Mouse (Mus musculus): ENCODE results near the gene Pamr1. TPM values are rescaled to one million over a fixed set of nuclear protein-coding genes. Genes with fewer than 3 reads are reported as not detected.

Gene Pamr1
- polyA plus RNA-seq, 1 experiment from 2014 or later: 2.9 TPM

DNA sequence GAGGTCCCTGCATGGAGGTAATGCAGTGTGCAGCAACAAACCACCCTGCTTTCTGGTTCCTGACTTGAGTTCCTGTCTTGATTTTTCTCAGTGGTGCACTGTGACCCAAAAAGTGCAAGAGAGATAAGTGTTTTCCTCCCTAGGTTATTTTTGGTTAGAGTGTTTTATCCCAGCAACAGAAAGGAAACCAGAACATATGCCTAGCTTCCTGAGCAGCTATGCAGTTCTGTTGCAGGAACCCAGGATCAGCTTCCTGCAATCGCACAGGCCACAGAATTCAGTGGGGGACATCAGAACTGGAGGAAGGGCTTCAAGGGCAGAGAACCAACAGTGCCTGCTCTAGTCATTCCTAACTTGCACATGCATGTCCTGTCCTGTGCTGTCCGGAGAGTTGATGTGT is 66.8 kb downstream of the Pamr1 start:
- Histone ChIP-seq H3K4me1 (replicated peaks) (no peaks in the 10 kb centered on the region), H3K4me3 (replicated peaks) (no peak overlapping the region), H3K4me2 (replicated peaks) (no peak overlapping the region), H3K27me3 (no peaks in the 10 kb centered on the region), H3K9ac (replicated peaks) (no peak overlapping the region), H3K36me3 (no peaks in the 10 kb centered on the region), H3K9me3 (no peaks in the 10 kb centered on the region), H3K27ac (no peak overlapping the region)
- ATAC-seq: no peak
- 83% methylated on average over 2 of the region's 2 CpGs for WGBS

DNA sequence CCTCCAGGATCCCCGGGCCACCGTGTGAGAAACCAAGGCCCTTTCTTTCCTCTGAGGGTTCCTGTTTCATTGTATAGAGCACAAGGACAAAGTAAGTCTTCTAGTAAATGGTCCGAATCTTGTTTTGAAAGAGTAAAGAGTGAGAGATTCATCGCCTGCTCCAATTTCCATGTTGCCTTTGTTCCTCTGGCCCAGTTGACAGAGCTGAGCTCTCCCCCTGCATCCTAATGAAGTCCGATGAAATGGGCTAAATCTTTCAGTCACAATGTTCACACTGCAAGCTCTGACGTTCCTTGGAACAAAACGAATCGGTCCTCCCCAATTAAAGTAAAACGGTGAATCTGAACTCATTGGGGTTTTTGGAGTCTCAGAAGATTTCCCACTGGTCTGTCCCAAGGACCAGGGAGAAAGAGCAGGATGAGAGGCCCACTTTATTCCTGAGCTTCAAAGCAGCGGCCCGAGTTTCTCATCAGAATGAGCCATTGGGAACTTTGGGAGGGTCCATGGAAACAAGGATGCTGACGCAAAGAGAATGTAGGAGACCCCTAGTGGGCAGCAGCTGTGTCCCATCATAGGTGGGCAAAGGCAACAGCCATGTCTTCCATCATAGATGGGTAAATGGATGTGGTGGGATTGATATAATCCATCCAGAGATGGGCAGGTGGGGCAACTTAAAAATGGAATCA is 71.1 kb downstream of the Pamr1 start:
- no peaks in the 10 kb centered on the region for H3K4me1 ChIP-seq (replicated peaks)
- ATAC-seq: no peak
- H3K4me2 ChIP-seq (replicated peaks): no peak overlapping the region
- H3K27me3 ChIP-seq: no peaks in the 10 kb centered on the region
- H3K9me3 ChIP-seq: no peaks in the 10 kb centered on the region
- no peak overlapping the region for H3K9ac ChIP-seq (replicated peaks)
- H3K4me3 ChIP-seq (replicated peaks): no peak overlapping the region
- no peaks in the 10 kb centered on the region for H3K36me3 ChIP-seq
- 47% methylated on average over 12 of the region's 12 CpGs for WGBS
- H3K27ac ChIP-seq: no peak overlapping the region

DNA sequence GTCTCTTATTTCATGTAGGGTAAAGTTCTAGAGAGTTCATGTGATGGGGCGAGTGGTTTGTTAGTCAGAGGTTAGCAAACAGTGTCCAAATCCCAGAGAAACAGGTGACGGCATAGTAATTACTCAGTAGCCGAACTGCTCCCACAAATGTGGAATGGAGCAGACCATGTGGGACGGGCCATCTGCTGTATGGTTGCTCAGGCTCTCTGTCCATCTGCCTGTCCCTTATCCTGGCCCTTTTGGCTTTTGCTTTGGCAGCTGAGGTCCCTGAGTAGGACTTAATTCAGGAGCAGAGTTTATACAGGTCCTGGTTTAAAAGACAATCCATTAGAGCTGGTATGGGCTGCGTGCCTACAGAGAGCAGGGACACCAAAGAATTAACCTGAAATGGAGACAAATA is 72.4 kb downstream of the Pamr1 start:
- H3K36me3 ChIP-seq: no peaks in the 10 kb centered on the region
- H3K4me1 ChIP-seq (replicated peaks): no peaks in the 10 kb centered on the region
- no peak overlapping the region for H3K27ac ChIP-seq
- ATAC-seq: no peak
- H3K4me3 ChIP-seq (replicated peaks): no peak overlapping the region
- H3K9ac ChIP-seq (replicated peaks): no peak overlapping the region
- H3K27me3 ChIP-seq: no peaks in the 10 kb centered on the region
- 88% methylated on average over 5 of the region's 5 CpGs for WGBS
- no peak overlapping the region for H3K4me2 ChIP-seq (replicated peaks)
- no peaks in the 10 kb centered on the region for H3K9me3 ChIP-seq

DNA sequence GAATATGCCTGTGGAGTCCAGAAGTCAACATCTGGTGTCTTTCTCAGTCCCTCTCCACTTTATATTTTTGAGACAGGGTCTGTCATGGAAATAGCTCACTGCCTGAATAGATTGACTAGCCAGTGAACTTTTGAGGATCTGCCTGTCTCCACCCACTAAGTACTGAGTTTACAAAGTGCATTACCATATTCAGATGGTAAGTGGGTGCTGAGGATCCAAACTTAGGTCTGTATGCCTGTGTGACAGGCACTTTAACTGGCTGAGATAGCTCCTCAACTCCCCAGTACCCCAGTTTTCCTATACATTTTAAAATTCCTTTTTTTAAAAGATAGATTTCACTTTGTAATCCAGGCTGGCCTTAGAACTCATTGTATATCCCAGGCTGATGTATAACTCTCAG is 73.1 kb downstream of the Pamr1 start:
- no peak for ATAC-seq
- no peak overlapping the region for H3K4me3 ChIP-seq (replicated peaks)
- no peaks in the 10 kb centered on the region for H3K9me3 ChIP-seq
- no peaks in the 10 kb centered on the region for H3K27me3 ChIP-seq
- H3K9ac ChIP-seq (replicated peaks): no peak overlapping the region
- H3K36me3 ChIP-seq: no peaks in the 10 kb centered on the region
- H3K4me1 ChIP-seq (replicated peaks): no peaks in the 10 kb centered on the region
- no peak overlapping the region for H3K4me2 ChIP-seq (replicated peaks)
- H3K27ac ChIP-seq: no peak overlapping the region

DNA sequence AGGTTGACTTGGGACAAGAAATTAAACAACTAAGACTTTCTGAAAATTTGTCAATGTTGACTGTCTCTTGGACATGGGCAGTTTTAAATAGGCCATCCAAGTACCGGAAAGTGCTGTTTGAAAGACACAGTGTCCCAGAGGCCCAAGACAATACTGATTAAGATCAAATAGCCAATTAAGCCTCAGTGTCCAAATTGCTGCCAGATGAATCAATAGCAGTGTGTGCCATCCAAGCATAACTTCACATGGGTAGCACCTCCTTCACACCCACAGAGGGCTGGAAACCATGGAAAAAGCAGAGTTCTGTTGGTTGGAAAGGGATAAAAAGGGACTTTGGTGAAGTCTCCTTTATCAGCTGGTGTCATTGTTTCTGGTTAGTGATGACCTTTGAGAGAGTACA is 74.7 kb downstream of the Pamr1 start:
- WGBS: 84% methylated on average over 1 of the region's 1 CpGs
- no peaks in the 10 kb centered on the region for H3K27me3 ChIP-seq
- H3K36me3 ChIP-seq: no peaks in the 10 kb centered on the region
- no peak overlapping the region for H3K9ac ChIP-seq (replicated peaks)
- no peaks in the 10 kb centered on the region for H3K9me3 ChIP-seq
- H3K4me3 ChIP-seq (replicated peaks): no peak overlapping the region
- no peak overlapping the region for H3K27ac ChIP-seq
- H3K4me1 ChIP-seq (replicated peaks): no peaks in the 10 kb centered on the region
- ATAC-seq: no peak
- H3K4me2 ChIP-seq (replicated peaks): no peak overlapping the region

DNA sequence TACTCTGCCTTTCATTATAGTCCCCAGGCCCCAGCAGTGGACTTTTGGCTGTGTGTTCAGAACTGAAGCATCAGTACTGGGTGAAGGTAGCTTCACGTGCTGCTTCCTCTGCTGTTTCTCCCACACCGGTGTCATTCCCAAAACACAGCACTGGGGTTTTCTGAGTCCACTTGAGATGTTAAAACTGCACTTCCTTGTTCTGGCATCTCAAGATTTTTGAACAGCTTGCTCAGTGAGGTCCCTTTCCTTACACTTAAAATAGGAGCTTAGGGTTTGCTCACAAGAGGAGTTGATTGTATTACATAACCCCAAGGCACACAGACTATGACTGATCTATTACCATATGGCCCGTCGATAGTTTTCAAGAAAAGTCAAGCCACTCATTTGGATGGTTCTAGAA is 82.5 kb downstream of the Pamr1 start:
- WGBS: 93% methylated on average over 4 of the region's 4 CpGs
- Histone ChIP-seq H3K36me3 (no peaks in the 10 kb centered on the region), H3K4me3 (replicated peaks) (no peak overlapping the region), H3K27me3 (no peaks in the 10 kb centered on the region), H3K4me1 (replicated peaks) (no peaks in the 10 kb centered on the region), H3K9me3 (no peaks in the 10 kb centered on the region), H3K4me2 (replicated peaks) (no peak overlapping the region), H3K9ac (replicated peaks) (no peak overlapping the region), H3K27ac (no peak overlapping the region)
- no peak for ATAC-seq

DNA sequence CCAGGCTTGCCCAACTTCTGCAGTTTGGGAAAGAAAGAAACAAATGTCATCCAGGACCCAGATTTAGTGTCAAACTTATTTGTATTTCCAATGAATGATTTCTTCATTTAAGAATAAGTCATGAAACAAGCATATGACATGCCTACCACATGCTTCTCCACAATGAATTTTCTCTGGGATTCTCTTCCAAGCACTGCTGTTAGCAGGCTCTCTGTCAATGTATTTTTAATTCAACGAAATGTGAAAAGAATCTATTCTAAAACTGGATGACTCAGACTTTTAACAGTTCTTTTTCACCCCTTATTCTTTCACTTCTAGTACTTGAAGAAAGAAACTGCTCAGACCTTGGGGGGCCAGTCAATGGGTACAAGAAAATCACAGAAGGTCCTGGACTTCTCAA is 84.2 kb downstream of the Pamr1 start:
- WGBS: 88% methylated on average over 1 of the region's 1 CpGs
- H3K27ac ChIP-seq: no peak overlapping the region

DNA sequence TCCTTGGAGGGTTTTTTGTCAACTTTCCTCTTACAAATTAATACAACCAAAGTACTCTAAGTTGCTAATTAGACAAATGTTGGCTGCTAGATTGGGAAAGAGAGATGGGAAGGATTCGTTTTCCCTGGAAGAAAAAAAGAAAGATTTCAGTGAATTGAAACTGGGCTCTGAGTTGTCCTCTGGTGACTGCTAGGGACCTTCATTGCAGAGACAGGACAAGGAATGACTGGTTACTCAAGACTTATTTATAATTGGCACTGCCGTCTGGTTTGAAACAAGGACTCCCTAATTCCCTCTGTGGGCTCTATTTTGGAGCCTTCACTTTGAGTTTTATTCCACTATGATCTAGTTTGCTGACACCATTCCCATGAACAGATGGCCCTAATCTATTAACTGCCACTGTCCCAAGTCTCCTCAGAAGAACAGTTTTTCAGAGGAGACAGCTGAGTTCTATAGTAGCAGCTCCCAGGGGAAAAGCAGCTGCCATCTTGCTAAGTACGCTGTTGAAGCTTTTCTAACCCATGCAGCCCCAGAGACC is 85.8 kb downstream of the Pamr1 start:
- H3K9ac ChIP-seq (replicated peaks): no peak overlapping the region
- H3K4me2 ChIP-seq (replicated peaks): no peak overlapping the region
- WGBS: 67% methylated on average over 3 of the region's 3 CpGs
- H3K9me3 ChIP-seq: no peaks in the 10 kb centered on the region
- H3K27me3 ChIP-seq: no peaks in the 10 kb centered on the region
- peaks cover 9% of the 10 kb centered on the region for H3K4me1 ChIP-seq (replicated peaks)
- no peaks in the 10 kb centered on the region for H3K36me3 ChIP-seq
- no peak overlapping the region for H3K4me3 ChIP-seq (replicated peaks)
- H3K27ac ChIP-seq: no peak overlapping the region
- ATAC-seq: no peak

More for the DNA sequence above, 84.2 kb downstream of the Pamr1 start:
- Histone ChIP-seq H3K9me3 (no peaks in the 10 kb centered on the region), H3K36me3 (no peaks in the 10 kb centered on the region), H3K4me3 (replicated peaks) (no peak overlapping the region), H3K9ac (replicated peaks) (no peak overlapping the region), H3K4me2 (replicated peaks) (no peak overlapping the region), H3K4me1 (replicated peaks) (peaks cover 6% of the 10 kb centered on the region), H3K27me3 (no peaks in the 10 kb centered on the region)
- ATAC-seq: no peak

DNA sequence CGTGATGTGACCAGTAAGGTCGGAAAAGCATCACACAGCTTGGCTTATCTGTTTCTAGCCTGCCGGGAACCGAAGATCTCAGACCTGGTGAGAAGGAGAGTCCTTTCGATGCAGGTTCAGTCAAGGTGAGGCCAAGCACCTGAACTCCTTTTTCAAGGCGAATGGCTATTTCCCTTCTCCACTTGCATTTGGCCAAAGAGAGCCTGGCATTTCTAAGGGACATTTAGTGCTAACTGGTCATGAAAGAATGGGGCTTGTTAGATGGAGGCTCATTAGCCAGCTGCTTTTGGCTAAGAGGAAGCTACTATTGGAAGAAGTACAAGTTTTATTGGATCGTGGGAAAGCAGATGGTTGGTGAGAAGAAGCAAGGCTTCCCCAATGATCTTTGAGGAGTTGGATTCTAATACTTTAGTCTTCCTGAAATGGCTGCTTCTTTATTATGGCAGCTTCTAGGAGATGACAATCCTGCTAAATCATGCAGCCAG is 86.3 kb downstream of the Pamr1 start:
- Histone ChIP-seq H3K4me3 (replicated peaks) (no peak overlapping the region), H3K27ac (no peak overlapping the region), H3K4me2 (replicated peaks) (no peak overlapping the region), H3K36me3 (no peaks in the 10 kb centered on the region), H3K9ac (replicated peaks) (no peak overlapping the region), H3K27me3 (no peaks in the 10 kb centered on the region), H3K4me1 (replicated peaks) (peaks cover 9% of the 10 kb centered on the region), H3K9me3 (no peaks in the 10 kb centered on the region)
- 96% methylated on average over 7 of the region's 7 CpGs for WGBS
- no peak for ATAC-seq

DNA sequence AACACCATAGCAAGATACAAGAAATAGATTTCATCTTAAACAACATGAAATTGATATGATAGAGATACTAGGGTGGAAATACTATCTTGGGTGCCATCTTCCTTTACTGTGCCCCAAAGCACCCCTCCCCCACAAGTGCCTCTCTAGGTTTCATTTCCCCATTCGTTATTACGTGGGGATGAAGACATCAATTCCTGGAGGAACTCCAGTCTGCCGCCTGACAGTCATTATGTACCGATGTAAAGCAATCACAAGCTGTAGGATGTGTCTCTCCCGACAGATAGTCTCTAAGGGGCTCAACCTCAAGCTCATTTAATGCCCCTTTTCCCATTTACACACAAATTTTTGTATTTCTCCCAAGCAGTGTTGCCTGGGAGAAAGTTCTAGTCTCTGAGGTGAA is 88.3 kb downstream of the Pamr1 start:
- Histone ChIP-seq H3K27me3 (no peaks in the 10 kb centered on the region), H3K4me1 (replicated peaks) (peaks cover 9% of the 10 kb centered on the region), H3K4me2 (replicated peaks) (no peak overlapping the region), H3K9me3 (no peaks in the 10 kb centered on the region), H3K4me3 (replicated peaks) (no peak overlapping the region), H3K27ac (no peak overlapping the region), H3K36me3 (no peaks in the 10 kb centered on the region), H3K9ac (replicated peaks) (no peak overlapping the region)
- ATAC-seq: no peak
- 37% methylated on average over 5 of the region's 5 CpGs for WGBS

DNA sequence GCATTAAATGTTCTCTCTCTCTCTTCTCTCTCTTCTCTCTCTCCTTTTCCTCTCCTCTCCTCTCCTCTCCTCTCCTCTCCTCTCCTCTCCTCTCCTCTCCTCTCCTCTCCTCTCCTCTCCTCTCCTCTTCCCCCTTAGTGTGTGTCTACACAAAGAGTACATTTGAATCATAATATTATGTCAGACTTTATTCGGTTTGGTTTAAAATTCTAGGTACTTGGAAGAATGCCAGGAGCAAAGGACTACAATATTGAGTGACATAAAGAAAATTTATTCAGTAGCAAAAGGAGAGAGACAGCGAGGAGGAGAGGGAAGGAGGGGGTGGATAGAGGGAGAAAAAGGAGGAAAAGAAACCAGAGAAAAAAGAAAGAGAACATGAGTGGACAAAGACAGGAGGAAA is 88.9 kb downstream of the Pamr1 start:
- Histone ChIP-seq H3K4me2 (replicated peaks) (no peak overlapping the region), H3K4me1 (replicated peaks) (peaks cover 9% of the 10 kb centered on the region), H3K9ac (replicated peaks) (no peak overlapping the region), H3K27me3 (no peaks in the 10 kb centered on the region), H3K4me3 (replicated peaks) (no peak overlapping the region), H3K9me3 (no peaks in the 10 kb centered on the region), H3K36me3 (no peaks in the 10 kb centered on the region), H3K27ac (no peak overlapping the region)
- ATAC-seq: no peak
- 46% methylated on average over 2 of the region's 2 CpGs for WGBS

DNA sequence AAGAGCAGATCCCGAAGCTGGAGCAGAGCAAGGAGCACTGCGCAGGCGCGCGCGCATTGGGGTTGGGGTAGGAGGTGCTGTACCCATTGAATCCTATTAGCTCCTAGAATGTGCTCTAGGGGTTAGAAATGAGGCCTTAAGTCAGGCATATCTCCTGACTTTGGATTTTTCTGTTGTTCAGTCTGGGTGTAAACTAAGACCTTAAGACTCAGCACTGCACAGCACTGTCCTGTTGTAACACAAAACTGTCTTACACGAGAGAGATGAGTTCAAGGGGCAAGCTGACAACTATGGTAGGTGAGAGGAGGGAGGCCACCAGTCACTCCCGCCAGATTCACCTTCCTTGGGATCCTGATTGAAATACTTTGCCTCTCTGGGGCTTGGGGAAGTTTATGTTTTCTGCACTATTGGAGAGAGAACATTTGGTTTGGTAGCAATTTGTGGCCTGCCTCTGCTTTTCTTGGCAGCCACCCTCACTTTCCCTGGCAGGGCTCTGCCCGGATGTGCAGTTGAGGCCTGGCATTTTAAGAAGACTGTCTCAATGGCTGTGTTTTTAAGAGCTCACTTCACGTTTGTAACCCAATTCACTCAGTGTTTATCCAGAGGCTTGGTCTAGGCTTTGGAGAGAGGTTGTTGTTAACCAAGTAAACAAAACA is 99.2 kb downstream of the Pamr1 start:
- no peaks in the 10 kb centered on the region for H3K4me1 ChIP-seq (replicated peaks)
- ATAC-seq: no peak
- H3K27ac ChIP-seq: no peak overlapping the region
- H3K9ac ChIP-seq (replicated peaks): no peak overlapping the region
- 84% methylated on average over 10 of the region's 10 CpGs for WGBS
- H3K27me3 ChIP-seq: no peaks in the 10 kb centered on the region
- no peaks in the 10 kb centered on the region for H3K9me3 ChIP-seq
- no peak overlapping the region for H3K4me3 ChIP-seq (replicated peaks)
- no peak overlapping the region for H3K4me2 ChIP-seq (replicated peaks)
- no peaks in the 10 kb centered on the region for H3K36me3 ChIP-seq

All from midbrain, embryonic 13.5 days (tissue).